Mouse (Mus musculus): ENCODE results near the gene Arnt. TPM values are rescaled to one million over a fixed set of nuclear protein-coding genes. Genes with fewer than 3 reads are reported as not detected.

The Arnt gene
- polyA plus RNA-seq, 1 experiment: 19.5 TPM

GRCm38 (mm10) chr3:95509348-95509747, 75.2 kb downstream of the Arnt start:
- Histone ChIP-seq H3K4me1 (ENCODE audit: control insufficient read depth, insufficient read depth, insufficient read length) (peaks cover 6% of the 10 kb centered on the region; the same call in 1 of the 2 replicates), H3K27ac (ENCODE audit: insufficient read depth, low read length) (no peak overlapping the region), H3K4me3 (ENCODE audit: extremely low read depth, insufficient read depth, insufficient read length) (no peak overlapping the region), H3K36me3 (ENCODE audit: control insufficient read depth, insufficient read depth, low read length) (no peaks in the 10 kb centered on the region), H3K27me3 (ENCODE audit: control insufficient read depth, insufficient read depth, low read length) (no peaks in the 10 kb centered on the region)
- no peak for TF ChIP-seq POLR2A (IDR thresholded peaks at IDR 0.05; ENCODE audit: low read depth, low read length)
- no peak for TF ChIP-seq CTCF (IDR thresholded peaks at IDR 0.05; ENCODE audit: extremely low read depth, insufficient read depth, insufficient read length, insufficient replicate concordance)
- WGBS: 57% methylated on average over 6 of the region's 6 CpGs
- DNase-seq (ENCODE audit: low read depth in 1 of 2, low spot score in 2 of 2): no peak

- no peak overlapping the region for H3K4me3 ChIP-seq (ENCODE audit: extremely low read depth, insufficient read depth, insufficient read length)
- TF ChIP-seq POLR2A (IDR thresholded peaks at IDR 0.05; ENCODE audit: low read depth, low read length) (no peak), CTCF (IDR thresholded peaks at IDR 0.05; ENCODE audit: extremely low read depth, insufficient read depth, insufficient read length, insufficient replicate concordance) (no peak)
- H3K36me3 ChIP-seq (ENCODE audit: control insufficient read depth, insufficient read depth, low read length): no peaks in the 10 kb centered on the region
- H3K27me3 ChIP-seq (ENCODE audit: control insufficient read depth, insufficient read depth, low read length): no peaks in the 10 kb centered on the region
- peak overlapping the region; percentile 37; the same call in 1 of the 2 replicates for H3K27ac ChIP-seq (ENCODE audit: insufficient read depth, low read length)
- WGBS: 8% methylated on average over 9 of the region's 9 CpGs
- DNase-seq (ENCODE audit: low read depth in 1 of 2, low spot score in 2 of 2): peak in 1 of 2 experiments; percentile 40
- peaks cover 6% of the 10 kb centered on the region; the same call in 1 of the 2 replicates for H3K4me1 ChIP-seq (ENCODE audit: control insufficient read depth, insufficient read depth, insufficient read length)
Measured at GRCm38 (mm10) chr3:95511611-95512180, 77.5 kb downstream of the Arnt start.

DNA sequence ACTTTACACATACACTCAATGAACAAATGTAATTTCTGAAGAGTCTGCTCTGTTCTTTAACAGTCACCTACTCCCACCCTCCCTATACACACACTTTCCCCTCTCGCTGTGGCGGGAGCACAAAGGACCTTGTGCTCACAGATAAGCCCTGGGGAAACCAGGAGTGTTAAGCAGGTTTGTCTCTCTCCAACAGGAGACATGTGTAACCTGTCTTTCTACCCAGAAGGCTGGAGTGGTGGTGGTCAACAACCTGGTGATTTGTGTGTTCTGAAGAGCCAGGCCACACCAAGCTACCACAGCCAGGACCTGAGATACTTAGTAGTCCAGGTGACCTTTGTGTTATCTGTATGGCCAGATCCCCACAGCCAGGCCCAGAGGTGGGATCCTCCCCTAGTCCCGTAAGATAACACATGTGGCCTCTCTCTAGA, 82.4 kb downstream of the Arnt start:
- DNase-seq (ENCODE audit: low read depth in 1 of 2, low spot score in 2 of 2): no peak
- Histone ChIP-seq H3K4me3 (ENCODE audit: extremely low read depth, insufficient read depth, insufficient read length) (no peak overlapping the region), H3K36me3 (ENCODE audit: control insufficient read depth, insufficient read depth, low read length) (no peaks in the 10 kb centered on the region), H3K4me1 (ENCODE audit: control insufficient read depth, insufficient read depth, insufficient read length) (peaks cover 28% of the 10 kb centered on the region; the same call in 1 of the 2 replicates), H3K27me3 (ENCODE audit: control insufficient read depth, insufficient read depth, low read length) (no peaks in the 10 kb centered on the region), H3K27ac (ENCODE audit: insufficient read depth, low read length) (no peak overlapping the region)
- no peak for TF ChIP-seq POLR2A (IDR thresholded peaks at IDR 0.05; ENCODE audit: low read depth, low read length)
- no peak for TF ChIP-seq CTCF (IDR thresholded peaks at IDR 0.05; ENCODE audit: extremely low read depth, insufficient read depth, insufficient read length, insufficient replicate concordance)
- WGBS: 88% methylated on average over 3 of the region's 3 CpGs

DNA sequence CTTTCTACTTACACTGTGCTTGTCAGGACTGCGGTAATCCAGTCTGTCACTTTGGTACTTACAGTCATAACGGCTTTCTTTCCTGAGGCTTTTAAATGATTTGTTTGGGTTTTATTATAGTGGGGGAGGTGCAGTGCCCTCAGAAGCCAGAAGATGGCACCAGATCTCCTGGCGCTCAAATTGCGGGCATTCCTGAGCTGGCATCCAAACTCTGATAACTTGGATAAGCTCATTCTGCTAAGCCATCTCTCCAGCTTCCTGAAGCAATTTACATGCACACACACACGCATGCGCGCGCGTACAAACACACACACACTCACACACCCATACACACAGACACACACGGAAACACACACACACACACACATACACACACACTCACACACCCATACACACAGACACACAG, 83.3 kb downstream of the Arnt start:
- H3K27ac ChIP-seq (ENCODE audit: insufficient read depth, low read length): peak overlapping the region; percentile 12; the same call in 1 of the 2 replicates
- TF ChIP-seq POLR2A (IDR thresholded peaks at IDR 0.05; ENCODE audit: low read depth, low read length) (no peak), CTCF (IDR thresholded peaks at IDR 0.05; ENCODE audit: extremely low read depth, insufficient read depth, insufficient read length, insufficient replicate concordance) (peak; percentile 84)
- DNase-seq (ENCODE audit: low read depth in 1 of 2, low spot score in 2 of 2): peak in 1 of 2 experiments; percentile 52
- H3K27me3 ChIP-seq (ENCODE audit: control insufficient read depth, insufficient read depth, low read length): no peaks in the 10 kb centered on the region
- no peaks in the 10 kb centered on the region for H3K36me3 ChIP-seq (ENCODE audit: control insufficient read depth, insufficient read depth, low read length)
- 27% methylated on average over 10 of the region's 10 CpGs for WGBS
- H3K4me1 ChIP-seq (ENCODE audit: control insufficient read depth, insufficient read depth, insufficient read length): peaks cover 26% of the 10 kb centered on the region; the same call in 1 of the 2 replicates
- H3K4me3 ChIP-seq (ENCODE audit: extremely low read depth, insufficient read depth, insufficient read length): no peak overlapping the region

- WGBS: 19% methylated on average over 7 of the region's 7 CpGs
- Histone ChIP-seq H3K27me3 (ENCODE audit: control insufficient read depth, insufficient read depth, low read length) (no peaks in the 10 kb centered on the region), H3K4me1 (ENCODE audit: control insufficient read depth, insufficient read depth, insufficient read length) (peaks cover 36% of the 10 kb centered on the region), H3K36me3 (ENCODE audit: control insufficient read depth, insufficient read depth, low read length) (no peaks in the 10 kb centered on the region), H3K27ac (ENCODE audit: insufficient read depth, low read length) (peak overlapping the region; percentile 71), H3K4me3 (ENCODE audit: extremely low read depth, insufficient read depth, insufficient read length) (no peak overlapping the region)
- DNase-seq (ENCODE audit: low read depth in 1 of 2, low spot score in 2 of 2): no peak
- TF ChIP-seq CTCF (IDR thresholded peaks at IDR 0.05; ENCODE audit: extremely low read depth, insufficient read depth, insufficient read length, insufficient replicate concordance): no peak
- TF ChIP-seq POLR2A (IDR thresholded peaks at IDR 0.05; ENCODE audit: low read depth, low read length): no peak
Measured at GRCm38 (mm10) chr3:95518891-95519290, 84.7 kb downstream of the Arnt start.

DNA sequence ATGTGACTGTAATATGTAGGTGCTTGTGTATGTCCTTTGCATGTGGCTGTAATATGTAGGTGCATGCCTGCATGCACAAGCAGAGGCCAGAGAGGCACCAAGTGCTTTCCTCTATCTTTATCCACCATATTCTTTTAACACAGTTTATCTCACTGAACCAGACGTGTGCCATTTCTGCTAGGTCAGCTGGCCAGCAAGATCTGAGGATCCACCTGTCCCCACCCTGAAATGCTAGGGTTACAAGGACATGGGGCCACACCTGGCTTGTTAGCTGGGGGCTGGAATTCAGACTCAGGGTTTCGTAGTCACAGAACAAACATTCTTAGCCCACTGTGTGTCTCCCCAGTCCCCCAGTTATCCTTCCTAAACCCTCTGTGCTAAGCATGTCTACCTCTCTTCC, 85.1 kb downstream of the Arnt start:
- peak overlapping the region; percentile 57 for H3K27ac ChIP-seq (ENCODE audit: insufficient read depth, low read length)
- H3K4me3 ChIP-seq (ENCODE audit: extremely low read depth, insufficient read depth, insufficient read length): no peak overlapping the region
- no peaks in the 10 kb centered on the region for H3K27me3 ChIP-seq (ENCODE audit: control insufficient read depth, insufficient read depth, low read length)
- DNase-seq (ENCODE audit: low read depth in 1 of 2, low spot score in 2 of 2): no peak
- 78% methylated on average over 2 of the region's 2 CpGs for WGBS
- no peaks in the 10 kb centered on the region for H3K36me3 ChIP-seq (ENCODE audit: control insufficient read depth, insufficient read depth, low read length)
- peaks cover 36% of the 10 kb centered on the region for H3K4me1 ChIP-seq (ENCODE audit: control insufficient read depth, insufficient read depth, insufficient read length)
- TF ChIP-seq CTCF (IDR thresholded peaks at IDR 0.05; ENCODE audit: extremely low read depth, insufficient read depth, insufficient read length, insufficient replicate concordance): no peak
- TF ChIP-seq POLR2A (IDR thresholded peaks at IDR 0.05; ENCODE audit: low read depth, low read length): no peak

- H3K4me1 ChIP-seq (ENCODE audit: control insufficient read depth, insufficient read depth, insufficient read length): peaks cover 36% of the 10 kb centered on the region
- DNase-seq (ENCODE audit: low read depth in 1 of 2, low spot score in 2 of 2): no peak
- H3K4me3 ChIP-seq (ENCODE audit: extremely low read depth, insufficient read depth, insufficient read length): no peak overlapping the region
- H3K27me3 ChIP-seq (ENCODE audit: control insufficient read depth, insufficient read depth, low read length): no peaks in the 10 kb centered on the region
- WGBS: 84% methylated on average over 3 of the region's 3 CpGs
- H3K27ac ChIP-seq (ENCODE audit: insufficient read depth, low read length): peak overlapping the region; percentile 80
- no peaks in the 10 kb centered on the region for H3K36me3 ChIP-seq (ENCODE audit: control insufficient read depth, insufficient read depth, low read length)
- TF ChIP-seq CTCF (IDR thresholded peaks at IDR 0.05; ENCODE audit: extremely low read depth, insufficient read depth, insufficient read length, insufficient replicate concordance): no peak
- TF ChIP-seq POLR2A (IDR thresholded peaks at IDR 0.05; ENCODE audit: low read depth, low read length): no peak
Measured at GRCm38 (mm10) chr3:95520100-95520499, 85.9 kb downstream of the Arnt start.

All from spleen, adult 2 months (tissue).